Mouse (Mus musculus) kidney, postnatal 10 days (tissue): ENCODE data around the gene Cartpt.

Source experiments
- DNase-seq: peaks from one replicate; pipeline ENCODE4 v3.0.0; 2021; ENCODE audit warnings: mixed read lengths

Cartpt gene

DNA sequence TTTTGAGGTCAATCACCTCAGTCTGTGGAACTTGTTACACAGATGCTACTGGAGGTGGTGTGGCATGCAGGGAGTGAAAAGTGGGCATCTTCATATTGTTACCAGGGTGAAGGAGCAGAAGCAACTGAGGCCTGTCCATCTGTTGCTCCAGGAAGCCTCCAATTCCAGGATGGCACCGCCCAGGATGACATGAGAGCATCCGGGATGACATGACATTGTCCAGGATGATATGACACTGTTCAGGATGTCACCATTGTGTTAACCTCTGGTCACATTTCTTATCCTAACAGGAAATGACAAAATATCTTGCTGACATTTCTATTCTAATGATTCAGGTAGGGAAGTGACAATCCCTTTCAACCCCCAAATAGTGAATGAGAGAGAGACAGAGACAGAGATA, 47.8 kb downstream of the Cartpt start:
- peak; percentile 37 for DNase-seq

DNA sequence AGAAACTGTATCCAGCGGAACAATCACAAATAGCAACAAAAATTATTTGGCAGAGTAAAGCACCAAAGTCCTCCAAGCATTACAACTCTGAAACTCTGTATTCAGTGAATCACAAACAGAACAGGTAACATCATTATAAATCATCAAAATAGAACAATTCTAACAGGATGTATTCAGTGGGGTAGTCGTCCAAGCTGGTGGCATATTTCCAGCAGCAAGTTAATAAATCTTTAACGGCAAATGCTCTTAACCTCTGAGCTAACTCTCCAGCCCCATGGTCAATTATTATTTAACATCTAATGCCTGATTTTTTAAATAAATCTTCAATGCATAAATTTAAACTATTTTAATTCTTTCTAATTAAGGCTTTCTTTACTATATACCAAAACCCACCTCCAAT, 48.5 kb downstream of the Cartpt start:
- peak; percentile 29 for DNase-seq

DNA sequence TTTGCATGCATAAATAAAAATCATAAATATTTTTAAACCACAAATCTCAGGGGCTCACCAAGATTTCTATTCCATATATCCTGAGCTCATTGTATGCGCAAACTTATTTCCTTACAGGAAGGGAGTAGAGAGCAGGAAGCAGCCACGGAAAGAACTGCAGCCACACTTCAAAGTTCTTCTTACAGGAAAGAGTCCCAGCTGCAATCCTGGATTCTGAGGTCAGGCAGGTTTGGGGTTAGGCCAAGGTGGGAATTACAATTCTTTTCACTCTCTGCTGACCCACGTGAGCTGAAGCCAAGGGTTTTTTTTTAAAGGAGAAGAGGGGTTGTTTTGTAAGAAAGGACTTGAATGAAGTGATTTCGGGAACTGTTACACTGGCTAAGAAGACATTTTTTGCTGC, 49.9 kb downstream of the Cartpt start:
- peak; percentile 62 for DNase-seq

DNA sequence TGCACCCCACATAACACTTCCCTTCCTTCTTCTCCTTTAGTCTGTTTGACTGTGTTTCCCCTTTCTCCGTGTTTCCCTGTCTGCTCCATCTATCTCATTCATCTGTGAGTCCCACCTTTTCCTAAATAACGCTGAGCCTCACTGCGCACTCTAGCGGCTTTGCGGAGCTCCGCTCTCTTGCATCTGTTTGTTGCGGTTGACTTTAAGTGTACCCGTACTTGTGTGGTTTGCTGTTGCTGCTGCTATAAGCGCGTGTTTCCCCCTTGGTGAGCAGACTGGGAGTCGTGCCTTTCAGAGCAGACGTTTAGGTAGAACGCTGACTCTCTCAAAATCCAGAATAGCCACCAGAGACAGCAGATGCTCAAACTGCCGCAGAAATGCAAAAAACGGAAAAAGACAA, 51.3 kb downstream of the Cartpt start:
- DNase-seq: peak; percentile 51
